Mouse (Mus musculus) 3T3-L1 (cell line): ENCODE measurements around the gene Ctu2.
A peak's percentile ranks its signal among the peaks of the same experiment; 100 is the strongest.

Experiments used
- DNase-seq: peaks from one replicate; pipeline ENCODE4 v3.0.0-alpha.2; 2015; ENCODE audit warnings: low read depth, low spot score

Ctu2 gene

DNA sequence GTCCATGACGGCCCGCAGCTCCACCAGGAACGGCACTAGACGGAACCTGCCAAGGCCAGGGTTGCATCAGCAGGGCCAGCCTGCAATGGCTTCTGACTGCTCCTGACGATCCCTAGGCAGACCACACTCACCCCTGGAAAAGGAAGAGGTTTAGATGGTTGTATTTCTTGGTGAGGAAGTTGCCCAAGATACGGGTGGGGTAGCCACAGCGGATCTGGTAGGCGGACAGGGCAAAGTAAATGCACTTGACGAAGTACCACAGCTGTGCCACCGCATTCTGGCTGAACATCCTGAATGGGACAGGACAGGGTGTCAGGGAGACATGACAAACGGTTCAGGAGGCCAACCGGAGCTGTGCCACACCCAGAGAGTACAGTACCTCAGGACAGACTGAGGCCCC, 8.9 kb downstream of the Ctu2 start:
- no peak for DNase-seq

DNA sequence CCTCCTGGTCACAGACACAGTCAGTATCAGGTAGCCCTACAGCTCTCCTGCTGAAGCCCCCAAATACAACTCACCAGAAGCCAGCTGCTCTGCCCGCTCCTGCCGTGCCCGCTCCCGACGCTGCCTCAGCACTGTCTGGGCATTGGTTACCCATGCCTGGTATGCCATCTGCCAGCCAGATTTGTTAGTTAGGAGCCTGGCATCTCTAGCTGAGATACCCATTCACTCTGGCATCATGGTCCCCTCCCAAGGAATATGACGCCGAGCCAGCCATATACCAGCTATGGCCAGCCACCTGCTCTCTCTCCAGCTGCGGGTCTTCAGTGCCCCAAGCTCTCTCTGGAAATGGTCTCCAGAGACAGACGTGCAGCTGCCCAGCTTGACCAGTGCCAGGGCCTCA, 12.4 kb downstream of the Ctu2 start:
- no peak for DNase-seq

DNA sequence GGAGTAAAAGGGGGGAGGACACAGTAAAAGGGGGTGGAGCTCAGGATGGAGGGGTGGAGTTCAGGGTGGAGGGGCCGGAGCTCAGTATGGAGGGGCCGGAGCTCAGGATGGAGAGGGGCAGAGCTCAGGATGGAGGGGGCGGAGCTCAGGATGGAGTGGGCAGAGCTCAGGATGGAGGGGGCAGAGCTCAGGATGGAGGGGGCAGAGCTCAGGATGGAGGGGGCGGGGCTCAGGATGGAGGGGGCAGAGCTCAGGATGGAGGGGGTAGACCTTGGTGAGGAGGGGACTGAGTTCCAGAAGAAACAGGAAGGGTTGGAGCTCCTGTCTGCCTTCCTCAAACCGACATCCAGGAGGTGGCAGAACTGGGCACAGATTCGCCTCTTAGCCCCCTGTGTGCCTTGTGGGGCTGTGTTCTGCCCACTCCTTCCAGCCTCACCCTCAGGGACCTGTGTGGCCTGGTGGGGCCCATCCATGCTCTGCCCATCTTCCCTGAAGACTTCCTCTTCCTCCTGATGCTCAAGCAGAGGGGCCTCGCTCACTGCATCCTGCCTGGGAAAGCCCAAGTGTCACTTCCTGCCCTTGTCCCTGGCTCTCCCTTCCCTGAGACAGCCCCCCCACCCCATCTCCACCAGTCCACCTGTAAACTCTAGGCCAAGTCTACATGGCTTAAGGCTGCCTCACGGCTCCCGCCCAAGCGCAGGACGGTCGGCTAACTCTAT, 21.2 kb downstream of the Ctu2 start:
- no peak for DNase-seq

DNA sequence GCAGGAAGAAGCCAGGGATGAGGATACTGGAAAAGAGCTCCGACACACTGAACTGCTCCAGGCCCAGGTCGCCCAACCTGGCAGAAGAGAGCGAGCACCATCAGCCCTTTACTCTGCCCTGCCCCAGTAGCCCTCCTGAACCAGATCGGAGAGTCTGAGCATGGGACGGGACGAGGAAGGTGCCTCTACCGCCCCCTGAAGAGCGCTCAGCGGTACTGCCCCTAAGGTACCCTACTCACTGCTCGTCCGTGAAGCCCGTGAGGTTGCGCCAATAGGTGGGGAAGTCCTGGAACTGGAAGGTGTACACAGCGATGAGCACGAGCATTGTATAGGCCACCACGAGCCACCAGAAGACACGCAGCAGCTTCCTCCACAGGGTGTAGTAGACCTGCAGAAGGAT, 22.0 kb downstream of the Ctu2 start:
- DNase-seq: no peak

DNA sequence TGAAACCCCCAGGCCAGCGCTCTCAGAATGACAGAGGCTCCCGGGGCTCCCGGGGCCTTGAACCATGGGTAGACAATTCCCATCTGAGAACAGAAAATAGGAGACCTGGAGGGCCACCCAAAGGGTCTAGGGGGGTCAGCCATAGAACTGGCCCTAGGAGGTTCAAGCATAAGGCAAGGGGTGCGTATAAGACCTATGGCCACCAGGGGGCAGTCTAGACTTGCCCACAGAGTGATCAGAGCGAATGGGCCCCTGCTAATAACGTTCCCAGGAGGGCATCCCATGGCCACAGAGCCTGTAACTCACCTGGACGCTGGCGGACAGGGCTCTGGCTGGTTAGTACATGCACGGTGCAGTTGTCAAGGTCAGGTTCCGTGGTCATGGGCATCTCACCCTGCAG, 24.9 kb downstream of the Ctu2 start:
- peak; percentile 88 for DNase-seq

DNA sequence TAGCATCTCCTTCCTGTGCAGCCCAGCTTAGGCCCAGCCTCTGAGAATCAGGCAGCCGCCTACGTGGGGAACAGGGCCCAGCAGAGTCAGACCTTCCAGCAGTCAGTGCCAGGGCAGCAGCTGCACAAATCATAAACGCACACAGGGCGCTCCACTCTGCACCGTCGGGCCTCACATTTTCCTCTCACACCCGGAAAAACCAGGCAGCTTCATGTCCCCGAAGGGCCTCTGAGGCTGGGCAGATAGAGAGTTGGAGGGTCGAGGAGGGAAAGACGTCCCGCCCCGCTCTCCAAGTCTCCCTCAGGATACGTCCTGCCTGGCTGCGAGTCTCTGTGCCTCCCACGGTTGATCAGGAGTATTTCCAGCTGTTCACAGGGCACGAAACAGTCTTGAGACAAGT, 35.6 kb downstream of the Ctu2 start:
- no peak for DNase-seq

DNA sequence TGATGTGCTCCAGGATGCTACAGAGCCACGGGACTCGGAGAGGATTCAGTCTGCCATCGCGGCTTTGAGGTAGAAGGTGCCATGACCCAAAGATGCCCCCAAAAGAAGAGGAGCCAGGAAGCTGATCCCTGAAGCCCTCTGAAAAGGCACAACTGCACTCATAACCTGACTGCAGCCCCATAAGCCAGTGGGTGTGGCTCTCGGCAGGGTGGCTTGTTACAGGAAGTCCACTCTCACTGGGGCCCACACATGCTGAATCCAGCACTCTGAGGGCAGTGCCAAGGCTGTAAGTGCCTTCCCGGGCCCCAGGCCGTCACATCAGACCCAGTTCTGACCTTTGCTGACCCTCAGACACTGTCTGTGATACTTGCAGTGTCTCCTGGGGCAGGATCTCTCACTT, 36.4 kb downstream of the Ctu2 start:
- DNase-seq: no peak

DNA sequence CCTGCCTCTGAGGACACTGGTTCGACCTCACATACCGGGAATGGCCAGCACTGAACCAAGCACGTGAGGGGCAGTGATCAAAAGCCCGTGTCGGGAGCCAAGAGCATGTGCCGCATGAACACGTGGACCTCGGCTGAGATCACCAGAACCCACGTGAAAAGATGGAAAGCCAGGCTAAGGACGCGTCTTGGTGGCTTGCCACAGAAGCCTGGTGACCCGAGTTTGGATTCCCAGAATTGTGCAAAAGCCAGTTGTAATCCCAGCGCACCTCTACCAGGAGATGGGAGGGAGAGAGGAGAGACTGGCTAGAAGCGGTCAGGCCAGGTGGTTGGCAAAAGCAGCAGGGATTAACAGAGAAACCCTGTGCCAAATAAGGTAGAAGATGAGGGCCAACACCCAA, 39.8 kb downstream of the Ctu2 start:
- no peak for DNase-seq

DNA sequence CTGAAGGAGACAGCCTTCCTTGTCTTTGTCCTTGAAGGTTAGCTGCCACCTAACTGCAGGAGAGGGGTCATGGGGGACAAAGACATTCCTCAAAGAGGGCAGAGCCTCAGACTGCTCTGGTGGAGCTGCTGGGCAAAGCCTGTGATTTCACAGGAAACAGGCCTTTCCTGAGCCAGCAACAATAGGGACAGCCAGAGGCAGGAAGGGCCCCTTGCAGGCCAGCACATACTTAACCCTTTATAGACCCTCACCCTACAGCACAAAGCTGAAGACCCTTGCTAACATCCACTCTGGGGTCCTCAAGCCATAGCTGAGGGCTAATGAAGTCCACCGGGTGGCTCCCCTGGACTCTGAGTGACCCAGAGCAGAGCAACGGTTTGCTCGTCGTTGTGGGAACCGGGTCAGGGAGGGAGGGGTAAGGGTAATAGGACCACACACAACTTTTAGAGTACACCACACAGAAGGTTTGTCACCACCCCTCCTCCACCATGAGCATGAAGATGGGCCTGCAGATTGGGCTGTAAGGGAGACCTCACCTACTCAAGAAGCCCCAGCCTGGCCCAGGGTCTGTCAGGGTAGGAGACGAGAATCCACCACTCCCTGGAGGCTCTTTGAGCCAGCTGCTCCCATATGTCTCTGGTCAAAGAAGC, 41.7 kb downstream of the Ctu2 start:
- no peak for DNase-seq

DNA sequence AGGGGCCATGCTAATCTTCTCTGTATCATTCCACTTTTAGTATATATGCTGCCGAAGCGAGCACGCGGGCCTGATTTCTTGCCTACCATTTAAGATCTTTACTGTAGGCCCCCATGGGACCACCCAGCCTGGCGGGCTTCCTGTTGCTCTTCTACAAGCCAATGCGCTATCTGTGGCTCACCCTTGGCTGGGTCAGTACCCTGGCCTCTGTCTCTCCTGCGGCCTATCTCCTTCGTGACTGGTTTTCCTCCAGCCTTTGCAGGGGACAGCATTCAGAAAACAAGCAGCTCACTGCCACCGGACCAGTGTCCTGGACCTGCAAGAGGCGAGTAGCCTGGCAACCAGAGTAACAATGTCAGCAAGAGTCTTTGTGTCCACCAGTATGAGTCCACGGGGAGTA, 44.7 kb downstream of the Ctu2 start:
- DNase-seq: no peak

DNA sequence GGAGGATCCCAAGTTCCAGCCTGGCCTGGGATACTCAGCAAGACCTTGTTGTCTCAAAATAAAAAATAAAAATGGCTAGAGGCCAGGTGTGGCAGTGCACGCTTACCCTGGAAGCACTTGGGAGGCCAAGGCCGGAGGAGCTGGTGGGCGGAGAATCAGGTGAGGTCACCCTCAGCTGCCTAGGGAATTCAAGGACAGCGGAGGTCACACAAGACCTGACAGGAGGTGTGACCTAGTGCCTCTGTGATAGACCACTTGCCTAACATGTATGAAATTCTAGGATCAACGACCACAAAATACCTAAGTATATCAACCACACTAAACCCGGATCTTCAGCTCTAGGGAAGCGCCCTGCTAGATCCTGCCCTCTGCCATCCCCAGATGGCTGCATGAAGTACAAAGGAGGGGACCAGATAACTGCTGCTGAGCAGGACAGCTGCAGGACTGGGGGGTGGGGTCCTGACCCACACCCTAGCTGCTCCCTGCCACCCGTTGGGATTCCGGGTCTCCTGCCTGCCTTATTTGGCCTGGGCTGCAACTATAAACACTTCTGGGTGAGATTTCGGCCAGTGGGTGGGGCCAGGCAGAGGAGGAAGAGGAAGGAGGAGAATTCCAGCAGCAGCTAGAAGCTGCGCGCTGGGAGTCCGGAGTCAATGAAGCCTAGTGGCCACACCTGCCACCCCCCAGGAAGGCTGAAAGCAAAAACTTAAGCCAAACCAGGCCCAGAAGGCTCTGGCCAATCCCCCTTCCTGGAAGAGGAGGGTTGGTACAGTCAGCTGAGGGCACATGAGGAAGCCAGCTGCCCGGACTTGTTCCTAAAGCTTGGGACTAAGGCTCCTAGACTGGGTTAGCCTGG, 47.1 kb downstream of the Ctu2 start:
- no peak for DNase-seq

DNA sequence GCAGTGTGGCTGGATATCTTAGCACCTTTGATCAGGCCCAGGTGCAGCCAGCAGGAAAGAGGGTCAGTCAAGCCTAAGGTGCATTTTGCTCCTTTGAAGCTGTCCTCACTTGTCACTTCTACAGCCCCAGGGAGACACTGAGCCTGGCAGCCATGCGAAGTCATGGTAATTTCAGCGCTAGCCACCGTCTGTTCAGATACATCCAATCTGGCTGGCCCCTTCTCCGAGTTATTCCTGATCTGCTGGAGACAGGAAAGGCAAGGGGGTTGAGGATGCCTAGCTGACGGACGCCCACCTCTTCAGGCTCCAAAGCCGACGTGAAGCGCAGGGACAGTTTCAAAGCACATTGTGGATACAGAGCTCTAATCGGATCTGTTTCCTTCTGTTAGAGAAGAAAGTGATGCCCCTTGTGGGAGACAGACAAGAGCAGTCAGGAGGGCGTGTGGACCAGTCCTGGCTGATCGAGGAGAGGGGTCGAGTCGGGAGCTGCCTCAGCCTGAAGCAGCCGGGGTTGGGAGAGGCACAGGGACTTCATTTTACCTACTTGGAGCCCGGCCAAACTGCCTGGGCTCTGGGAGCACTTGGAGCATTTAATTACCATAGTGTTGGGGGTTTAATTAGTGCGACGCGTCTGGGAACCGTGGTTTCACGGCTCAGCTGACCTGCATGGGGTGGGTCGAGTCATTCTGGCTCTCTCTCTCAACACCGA, 47.9 kb downstream of the Ctu2 start:
- DNase-seq: no peak

DNA sequence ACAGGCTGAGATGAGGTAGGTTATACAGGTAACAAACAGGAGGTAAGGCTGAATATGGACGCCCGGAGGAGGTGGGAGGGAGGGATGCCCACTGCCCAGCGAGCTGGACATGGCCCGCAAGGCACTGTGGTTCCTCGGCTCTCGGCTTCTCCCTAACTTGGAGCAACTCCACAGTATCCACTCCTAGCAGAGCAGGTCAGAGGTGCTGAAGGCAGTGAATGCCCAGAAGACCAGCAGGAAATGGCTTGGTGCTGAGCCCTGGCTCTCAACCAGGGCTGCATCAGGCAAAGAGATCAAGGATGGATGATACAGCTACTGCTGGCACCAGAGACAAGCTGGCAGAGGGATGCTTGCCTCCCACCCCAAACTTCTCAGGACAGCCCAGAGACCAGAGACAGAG, 48.6 kb downstream of the Ctu2 start:
- peak; percentile 15 for DNase-seq

DNA sequence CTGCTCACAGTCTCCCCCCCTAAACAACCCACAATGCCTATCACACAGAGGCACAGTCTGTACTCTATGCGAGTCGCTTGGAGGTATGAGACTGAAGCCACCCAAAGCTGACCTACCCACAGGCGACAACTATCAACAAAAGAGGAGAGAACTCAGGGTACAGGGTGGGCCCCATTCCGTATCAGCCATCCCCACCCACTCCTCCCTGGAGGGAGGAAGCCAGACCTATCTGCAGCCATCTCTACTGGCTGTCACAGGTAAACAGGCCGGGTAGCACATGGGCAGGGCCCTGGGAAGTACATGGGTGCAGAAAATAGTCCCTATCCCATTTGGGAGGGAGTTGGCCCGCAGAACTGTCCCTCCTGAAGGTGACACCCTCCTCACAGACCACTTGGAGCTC, 49.1 kb downstream of the Ctu2 start:
- no peak for DNase-seq

DNA sequence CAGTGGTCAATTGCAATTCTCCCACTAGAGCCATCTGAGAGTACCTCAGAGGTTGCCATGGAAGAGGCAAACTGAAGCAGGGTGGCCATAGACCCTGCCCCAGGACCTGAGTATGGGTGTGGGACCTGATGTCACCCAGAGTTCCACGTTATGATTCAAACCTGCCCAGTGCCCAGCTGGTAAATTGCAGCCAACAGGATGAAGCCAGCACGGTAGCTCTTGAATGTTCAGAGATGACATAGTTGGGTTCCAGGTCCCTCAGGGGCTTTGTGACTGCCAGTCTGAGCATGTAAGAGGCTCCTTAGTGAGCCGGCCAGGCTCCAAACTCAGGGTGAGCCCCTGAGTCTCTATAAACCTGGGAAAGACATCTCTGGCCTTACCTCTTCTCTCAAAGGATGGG, 50.1 kb downstream of the Ctu2 start:
- no peak for DNase-seq

DNA sequence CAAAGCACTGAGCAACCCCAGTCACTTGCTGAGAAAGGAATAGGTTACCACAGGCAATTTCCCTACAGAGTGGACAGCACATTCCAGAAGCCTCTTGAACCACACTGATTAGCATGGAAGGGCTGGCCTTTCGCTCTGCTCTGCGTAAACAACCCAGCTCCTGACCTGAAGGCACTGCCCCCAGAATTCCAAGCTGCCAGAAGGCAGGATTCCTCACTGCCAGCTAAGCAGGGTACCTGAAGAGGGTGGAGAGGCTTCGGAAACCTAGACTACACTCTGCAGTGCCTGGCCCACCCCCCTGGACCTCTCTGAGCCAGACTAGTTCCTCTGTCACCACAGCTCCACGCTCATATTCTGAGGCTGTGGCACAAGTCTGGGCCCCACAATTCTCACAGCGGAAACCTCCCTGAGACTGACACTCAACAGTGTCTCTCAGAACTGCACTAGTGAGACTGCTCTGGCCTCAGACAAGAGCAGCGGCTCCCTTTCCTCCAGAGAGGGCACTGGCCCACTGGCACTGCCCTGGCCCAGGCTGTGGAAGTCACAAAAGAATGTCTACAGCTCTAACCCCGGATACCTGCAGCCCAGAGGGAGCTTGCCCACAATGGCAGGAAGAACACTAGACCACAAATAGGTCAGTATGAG, 50.7 kb downstream of the Ctu2 start:
- peak; percentile 21 for DNase-seq

DNA sequence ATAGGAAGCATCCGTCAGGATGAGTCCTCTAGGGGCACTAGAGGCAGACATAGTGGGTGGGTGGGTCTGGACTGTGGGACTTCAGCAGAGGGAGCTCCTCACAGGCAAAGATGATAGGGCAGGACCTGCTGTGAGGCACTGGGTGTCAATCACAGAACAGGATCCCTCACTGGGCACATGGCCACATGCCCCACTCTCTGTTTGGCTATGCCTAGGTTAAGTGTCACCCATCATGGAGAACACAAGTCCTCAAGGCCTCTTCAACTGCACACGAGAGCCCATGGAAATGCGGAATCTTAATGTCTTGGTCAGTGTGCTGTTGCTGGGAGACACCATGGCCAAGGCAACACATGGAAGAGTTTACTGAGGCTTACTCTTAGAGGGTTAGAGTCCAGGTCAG, 52.0 kb downstream of the Ctu2 start:
- no peak for DNase-seq

DNA sequence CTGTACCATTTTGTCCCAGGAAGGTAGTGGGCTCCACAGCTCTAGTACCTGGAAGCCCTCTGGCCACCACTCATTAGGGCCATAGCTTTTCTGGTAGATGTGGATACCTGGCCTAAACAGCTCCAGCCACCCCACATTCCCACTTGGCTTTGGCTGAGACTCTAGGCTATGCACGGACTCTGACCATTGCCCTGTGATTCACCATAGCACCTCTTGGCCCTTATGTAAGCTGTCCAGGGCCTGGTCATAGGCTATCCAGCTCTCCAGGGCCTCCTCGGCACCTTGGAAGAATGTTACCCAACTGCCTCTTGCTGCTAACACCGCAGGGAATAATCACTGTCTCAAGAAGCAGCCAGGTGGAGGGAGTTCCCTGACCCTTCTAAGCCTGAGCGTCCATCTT, 53.2 kb downstream of the Ctu2 start:
- DNase-seq: no peak

DNA sequence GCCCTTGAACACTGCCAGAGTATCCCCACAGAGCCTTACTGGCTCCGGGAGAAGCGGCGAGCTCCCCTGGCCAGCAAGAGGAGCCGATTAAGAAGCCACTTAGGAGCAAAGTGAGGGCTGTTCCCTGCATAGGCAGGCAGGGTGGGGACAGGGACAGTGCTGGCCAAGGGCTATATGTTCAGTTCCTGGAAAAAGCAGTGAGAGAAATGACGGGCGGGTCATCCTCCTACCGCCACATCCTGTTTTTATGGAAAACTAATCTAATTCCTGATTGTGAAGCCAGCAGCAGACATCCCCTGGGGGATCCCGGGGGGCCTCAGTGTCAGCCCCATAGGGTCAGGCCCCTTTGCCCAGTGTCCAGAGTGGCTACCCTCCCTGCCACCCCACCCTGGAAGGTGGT, 55.4 kb downstream of the Ctu2 start:
- DNase-seq: no peak
